Mouse (Mus musculus): ENCODE measurements around the gene C2cd4a. TPM values are rescaled to one million over a fixed set of nuclear protein-coding genes. Genes with fewer than 3 reads are reported as not detected.

C2cd4a gene
- polyA plus RNA-seq, 1 experiment from 2014 or later, result 0.56 TPM

DNA sequence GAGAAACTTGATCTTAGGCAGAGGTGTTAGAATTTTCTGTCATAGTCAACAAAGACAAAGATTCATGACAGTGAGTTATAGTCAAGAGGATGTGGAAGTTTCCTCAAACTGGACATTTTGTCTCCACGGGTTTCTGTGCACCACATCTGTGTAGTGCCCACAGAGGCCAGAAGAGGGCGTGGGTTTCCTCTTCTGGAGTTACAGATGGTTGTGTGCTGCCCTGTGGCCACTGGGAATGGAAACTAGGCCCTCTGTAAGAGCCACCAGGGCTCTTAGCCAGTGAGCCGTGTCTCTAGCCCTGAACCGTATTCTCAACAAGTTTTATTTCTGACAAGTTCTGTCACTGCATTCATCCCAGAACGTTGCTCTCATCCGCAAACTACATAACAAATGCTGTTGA, 21.6 kb downstream of the C2cd4a start:
- Histone ChIP-seq H3K4me2 (no peak overlapping the region), H3K27ac (ENCODE audit: low read depth, low read length) (no peak overlapping the region), H3K9me3 (replicated peaks; ENCODE audit: control insufficient read depth, low read length) (no peaks in the 10 kb centered on the region), H3K9ac (ENCODE audit: low read depth, low read length) (no peak overlapping the region), H3K27me3 (ENCODE audit: control insufficient read depth, insufficient read depth, low read length) (no peaks in the 10 kb centered on the region), H3K4me3 (ENCODE audit: low read depth, low read length) (no peak overlapping the region), H3K4me1 (ENCODE audit: control insufficient read depth, insufficient read depth, low read length) (peaks cover 26% of the 10 kb centered on the region), H3K36me3 (ENCODE audit: control insufficient read depth, insufficient read depth, low read length) (no peaks in the 10 kb centered on the region)
- no peak for ATAC-seq (replicated peaks; ENCODE audit: insufficient number of reproducible peaks, low FRiP score, low TSS enrichment)
- 65% methylated on average over 6 of the region's 6 CpGs for WGBS (ENCODE audit: insufficient replicate concordance)

DNA sequence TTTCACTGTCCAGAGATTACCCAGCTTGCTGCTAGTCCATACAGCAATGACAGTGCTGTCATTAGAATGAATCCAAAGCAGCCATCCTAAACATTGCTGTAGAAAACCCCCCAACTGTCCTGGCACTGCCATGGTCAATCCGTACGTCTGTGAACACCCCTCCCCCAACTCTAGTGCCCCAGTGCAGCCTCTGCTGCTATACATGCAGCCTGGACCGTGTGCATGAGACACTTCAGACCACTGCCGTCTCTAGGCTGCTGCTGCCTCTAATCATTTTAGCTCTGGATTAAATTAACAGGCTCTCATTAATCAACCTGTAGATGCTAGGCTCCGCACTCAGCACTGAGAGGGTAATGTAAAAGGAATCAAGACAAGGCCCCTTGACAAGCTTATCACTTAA, 25.1 kb downstream of the C2cd4a start:
- Histone ChIP-seq H3K27ac (ENCODE audit: low read depth, low read length) (peak overlapping the region; percentile 54; the same call in 1 of the 2 replicates), H3K4me1 (ENCODE audit: control insufficient read depth, insufficient read depth, low read length) (peaks cover 22% of the 10 kb centered on the region), H3K4me2 (peak overlapping the region; percentile 37), H3K36me3 (ENCODE audit: control insufficient read depth, insufficient read depth, low read length) (no peaks in the 10 kb centered on the region), H3K9ac (ENCODE audit: low read depth, low read length) (no peak overlapping the region), H3K27me3 (ENCODE audit: control insufficient read depth, insufficient read depth, low read length) (no peaks in the 10 kb centered on the region), H3K9me3 (replicated peaks; ENCODE audit: control insufficient read depth, low read length) (no peaks in the 10 kb centered on the region), H3K4me3 (ENCODE audit: low read depth, low read length) (no peak overlapping the region)
- ATAC-seq (replicated peaks; ENCODE audit: insufficient number of reproducible peaks, low FRiP score, low TSS enrichment), result no peak; the same call in 1 of the 2 replicates
- WGBS (ENCODE audit: insufficient replicate concordance), result 21% methylated on average over 5 of the region's 5 CpGs

DNA sequence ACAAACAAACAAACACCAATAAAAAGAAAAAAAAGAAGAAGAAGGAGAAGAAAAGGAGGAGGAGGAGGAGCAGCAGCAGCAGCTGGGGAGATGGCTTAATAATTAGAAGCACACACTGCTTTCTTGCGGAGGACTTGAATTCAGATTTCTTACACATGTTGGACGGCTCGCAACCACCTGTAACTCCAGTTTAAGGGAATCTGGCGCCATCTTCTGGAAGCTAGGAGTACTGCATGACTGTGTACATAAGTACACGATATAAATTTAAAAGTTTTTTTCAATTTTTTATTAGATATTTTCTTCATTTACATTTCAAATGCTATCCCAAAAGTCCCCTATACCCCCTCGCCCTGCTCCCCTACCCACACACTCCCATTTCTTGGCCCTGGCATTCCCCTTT, 29.9 kb downstream of the C2cd4a start:
- Histone ChIP-seq H3K4me2 (no peak overlapping the region), H3K27ac (ENCODE audit: low read depth, low read length) (no peak overlapping the region), H3K27me3 (ENCODE audit: control insufficient read depth, insufficient read depth, low read length) (no peaks in the 10 kb centered on the region), H3K36me3 (ENCODE audit: control insufficient read depth, insufficient read depth, low read length) (no peaks in the 10 kb centered on the region), H3K4me1 (ENCODE audit: control insufficient read depth, insufficient read depth, low read length) (peaks cover 30% of the 10 kb centered on the region), H3K9me3 (replicated peaks; ENCODE audit: control insufficient read depth, low read length) (no peaks in the 10 kb centered on the region), H3K4me3 (ENCODE audit: low read depth, low read length) (no peak overlapping the region), H3K9ac (ENCODE audit: low read depth, low read length) (no peak overlapping the region)
- no peak for ATAC-seq (replicated peaks; ENCODE audit: insufficient number of reproducible peaks, low FRiP score, low TSS enrichment)
- WGBS (ENCODE audit: insufficient replicate concordance), result 40% methylated on average over 6 of the region's 6 CpGs

DNA sequence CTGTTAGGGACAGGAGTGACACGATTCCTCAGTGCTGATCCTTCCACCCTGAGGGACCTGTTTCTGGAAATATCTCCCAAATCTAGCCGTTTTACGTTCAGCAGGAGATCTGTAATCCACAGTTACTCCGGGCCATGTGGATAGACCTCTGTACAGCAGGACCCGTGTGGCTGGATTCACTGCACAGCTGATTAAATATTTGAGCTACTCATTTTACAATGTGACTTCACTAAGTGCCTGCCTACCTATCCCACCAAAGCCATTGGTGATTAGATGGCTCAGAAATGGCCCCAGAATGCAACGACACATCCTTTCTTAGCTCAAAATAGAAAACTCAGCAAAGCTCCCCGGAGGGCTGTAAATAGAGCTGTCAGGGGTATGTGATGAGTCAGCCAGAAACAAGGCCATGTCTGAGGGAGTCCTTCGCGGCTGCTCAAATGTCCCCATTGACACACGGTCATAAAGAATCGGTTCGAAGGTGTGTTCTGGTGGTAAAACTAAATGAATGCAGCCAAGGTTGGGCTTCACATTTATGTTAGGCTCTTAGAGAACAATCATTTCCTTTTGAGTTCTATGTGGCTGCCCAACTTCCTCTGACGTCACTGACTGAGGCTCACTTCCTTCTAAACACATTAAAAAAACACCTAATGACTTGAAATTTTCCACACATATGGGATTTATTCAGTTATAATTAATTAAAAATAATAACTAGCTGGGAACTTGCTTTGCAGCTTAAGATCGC, 32.9 kb downstream of the C2cd4a start:
- Histone ChIP-seq H3K9ac (ENCODE audit: low read depth, low read length) (no peak overlapping the region), H3K4me1 (ENCODE audit: control insufficient read depth, insufficient read depth, low read length) (peaks cover 26% of the 10 kb centered on the region), H3K9me3 (replicated peaks; ENCODE audit: control insufficient read depth, low read length) (no peaks in the 10 kb centered on the region), H3K27me3 (ENCODE audit: control insufficient read depth, insufficient read depth, low read length) (no peaks in the 10 kb centered on the region), H3K27ac (ENCODE audit: low read depth, low read length) (peak overlapping the region; percentile 65), H3K36me3 (ENCODE audit: control insufficient read depth, insufficient read depth, low read length) (no peaks in the 10 kb centered on the region), H3K4me2 (no peak overlapping the region), H3K4me3 (ENCODE audit: low read depth, low read length) (no peak overlapping the region)
- WGBS (ENCODE audit: insufficient replicate concordance), result 46% methylated on average over 14 of the region's 14 CpGs
- no peak for ATAC-seq (replicated peaks; ENCODE audit: insufficient number of reproducible peaks, low FRiP score, low TSS enrichment)

DNA sequence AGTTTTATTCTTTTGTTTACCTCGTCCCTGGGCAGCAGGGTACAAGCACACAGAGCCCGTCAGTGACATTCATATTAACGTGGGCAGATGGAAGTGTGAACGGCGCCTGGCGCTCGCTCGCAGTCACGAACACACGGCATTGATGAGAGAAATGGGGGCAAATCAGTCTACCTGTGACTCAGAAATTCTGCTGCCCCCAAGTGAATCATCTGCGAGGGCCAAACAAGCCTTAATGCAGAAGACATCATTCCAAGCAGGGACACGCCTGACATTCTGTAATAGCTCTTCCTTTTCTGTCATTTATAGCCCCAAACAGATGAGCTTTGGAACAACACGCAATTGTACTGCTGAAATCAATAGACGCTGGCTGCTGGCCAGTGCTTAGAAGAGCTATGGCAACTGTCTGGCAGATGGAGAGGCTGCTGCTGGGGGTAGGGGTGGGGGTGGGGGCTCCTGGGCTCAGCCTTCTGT, 36.9 kb downstream of the C2cd4a start:
- WGBS (ENCODE audit: insufficient replicate concordance), result 76% methylated on average over 14 of the region's 14 CpGs
- no peak overlapping the region for H3K27ac ChIP-seq (ENCODE audit: low read depth, low read length)
- no peak overlapping the region for H3K4me3 ChIP-seq (ENCODE audit: low read depth, low read length)
- H3K27me3 ChIP-seq (ENCODE audit: control insufficient read depth, insufficient read depth, low read length), result no peaks in the 10 kb centered on the region
- H3K36me3 ChIP-seq (ENCODE audit: control insufficient read depth, insufficient read depth, low read length), result no peaks in the 10 kb centered on the region
- H3K9ac ChIP-seq (ENCODE audit: low read depth, low read length), result no peak overlapping the region
- no peak overlapping the region for H3K4me2 ChIP-seq
- peaks cover 21% of the 10 kb centered on the region for H3K4me1 ChIP-seq (ENCODE audit: control insufficient read depth, insufficient read depth, low read length)
- no peak for ATAC-seq (replicated peaks; ENCODE audit: insufficient number of reproducible peaks, low FRiP score, low TSS enrichment)
- H3K9me3 ChIP-seq (replicated peaks; ENCODE audit: control insufficient read depth, low read length), result no peaks in the 10 kb centered on the region

DNA sequence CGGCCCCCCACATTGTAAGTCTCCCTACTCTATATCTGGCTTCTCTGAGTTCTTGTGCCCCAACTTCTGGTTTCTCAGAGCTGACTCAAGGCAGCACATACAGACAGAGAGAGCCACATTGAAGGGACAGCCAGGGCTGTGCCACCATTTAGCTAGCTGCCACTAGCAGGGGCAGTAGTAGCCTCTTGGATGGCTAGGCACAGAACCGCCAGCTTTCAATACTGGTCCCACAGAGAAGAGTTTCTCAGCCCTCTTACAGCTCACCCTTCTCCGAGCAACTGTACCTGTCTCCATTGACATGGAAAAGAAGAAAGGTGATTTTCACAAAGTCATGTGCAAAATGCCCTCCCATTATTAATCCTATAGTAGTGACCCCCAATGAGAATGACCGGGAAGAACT, 37.5 kb downstream of the C2cd4a start:
- 84% methylated on average over 4 of the region's 4 CpGs for WGBS (ENCODE audit: insufficient replicate concordance)
- no peak overlapping the region for H3K27ac ChIP-seq (ENCODE audit: low read depth, low read length)
- H3K4me1 ChIP-seq (ENCODE audit: control insufficient read depth, insufficient read depth, low read length), result peaks cover 19% of the 10 kb centered on the region
- H3K4me2 ChIP-seq, result no peak overlapping the region
- no peak for ATAC-seq (replicated peaks; ENCODE audit: insufficient number of reproducible peaks, low FRiP score, low TSS enrichment)
- no peak overlapping the region for H3K9ac ChIP-seq (ENCODE audit: low read depth, low read length)
- H3K36me3 ChIP-seq (ENCODE audit: control insufficient read depth, insufficient read depth, low read length), result no peaks in the 10 kb centered on the region
- H3K27me3 ChIP-seq (ENCODE audit: control insufficient read depth, insufficient read depth, low read length), result no peaks in the 10 kb centered on the region
- H3K4me3 ChIP-seq (ENCODE audit: low read depth, low read length), result no peak overlapping the region
- H3K9me3 ChIP-seq (replicated peaks; ENCODE audit: control insufficient read depth, low read length), result no peaks in the 10 kb centered on the region

DNA sequence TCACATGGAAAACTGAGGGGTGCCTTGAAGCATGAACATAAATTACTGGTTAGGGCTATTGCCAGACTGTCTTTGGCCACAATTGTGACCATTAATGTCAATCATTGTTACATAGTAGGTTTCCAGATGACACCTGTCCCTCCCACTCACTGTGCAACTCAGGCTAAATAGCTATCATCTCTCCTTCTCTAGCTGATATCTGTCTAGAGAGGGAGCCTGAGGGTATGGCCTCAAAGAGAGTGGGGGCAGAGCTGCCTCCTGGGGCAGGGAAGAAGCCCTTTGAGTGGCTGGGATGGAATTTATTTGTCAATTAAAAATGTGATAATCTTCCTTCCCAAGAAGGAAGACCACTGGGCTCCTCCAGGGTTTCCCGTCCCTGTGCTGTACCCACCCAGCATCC, 37.9 kb downstream of the C2cd4a start:
- Histone ChIP-seq H3K9ac (ENCODE audit: low read depth, low read length) (no peak overlapping the region), H3K27me3 (ENCODE audit: control insufficient read depth, insufficient read depth, low read length) (no peaks in the 10 kb centered on the region), H3K27ac (ENCODE audit: low read depth, low read length) (no peak overlapping the region), H3K9me3 (replicated peaks; ENCODE audit: control insufficient read depth, low read length) (no peaks in the 10 kb centered on the region), H3K36me3 (ENCODE audit: control insufficient read depth, insufficient read depth, low read length) (no peaks in the 10 kb centered on the region), H3K4me3 (ENCODE audit: low read depth, low read length) (no peak overlapping the region), H3K4me2 (no peak overlapping the region), H3K4me1 (ENCODE audit: control insufficient read depth, insufficient read depth, low read length) (peaks cover 14% of the 10 kb centered on the region)
- WGBS (ENCODE audit: insufficient replicate concordance), result 71% methylated on average over 1 of the region's 1 CpGs
- ATAC-seq (replicated peaks; ENCODE audit: insufficient number of reproducible peaks, low FRiP score, low TSS enrichment), result no peak

DNA sequence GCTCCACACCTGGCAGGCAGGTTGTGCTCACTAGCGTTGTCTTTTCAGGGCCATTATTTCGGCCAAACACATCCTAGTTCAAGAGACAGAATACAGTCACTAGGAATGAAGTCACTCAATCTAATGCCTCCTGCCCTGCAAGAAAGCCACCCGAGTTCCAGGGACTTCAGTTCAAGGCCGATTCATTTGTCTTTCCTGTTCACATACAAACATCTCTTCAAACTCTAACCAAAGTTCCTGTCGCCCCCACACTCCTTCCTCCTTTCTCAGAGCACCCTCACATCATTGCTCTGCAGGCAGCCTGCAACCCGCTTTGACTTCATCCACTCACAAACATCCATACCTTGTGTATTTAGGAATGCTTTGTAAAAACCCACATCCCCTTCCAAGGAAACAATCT, 38.6 kb downstream of the C2cd4a start:
- Histone ChIP-seq H3K9me3 (replicated peaks; ENCODE audit: control insufficient read depth, low read length) (no peaks in the 10 kb centered on the region), H3K27me3 (ENCODE audit: control insufficient read depth, insufficient read depth, low read length) (no peaks in the 10 kb centered on the region), H3K36me3 (ENCODE audit: control insufficient read depth, insufficient read depth, low read length) (no peaks in the 10 kb centered on the region), H3K4me2 (no peak overlapping the region), H3K4me3 (ENCODE audit: low read depth, low read length) (no peak overlapping the region), H3K9ac (ENCODE audit: low read depth, low read length) (no peak overlapping the region), H3K4me1 (ENCODE audit: control insufficient read depth, insufficient read depth, low read length) (peaks cover 8% of the 10 kb centered on the region; the same call in 1 of the 2 replicates), H3K27ac (ENCODE audit: low read depth, low read length) (no peak overlapping the region)
- 73% methylated on average over 6 of the region's 6 CpGs for WGBS (ENCODE audit: insufficient replicate concordance)
- no peak for ATAC-seq (replicated peaks; ENCODE audit: insufficient number of reproducible peaks, low FRiP score, low TSS enrichment)

DNA sequence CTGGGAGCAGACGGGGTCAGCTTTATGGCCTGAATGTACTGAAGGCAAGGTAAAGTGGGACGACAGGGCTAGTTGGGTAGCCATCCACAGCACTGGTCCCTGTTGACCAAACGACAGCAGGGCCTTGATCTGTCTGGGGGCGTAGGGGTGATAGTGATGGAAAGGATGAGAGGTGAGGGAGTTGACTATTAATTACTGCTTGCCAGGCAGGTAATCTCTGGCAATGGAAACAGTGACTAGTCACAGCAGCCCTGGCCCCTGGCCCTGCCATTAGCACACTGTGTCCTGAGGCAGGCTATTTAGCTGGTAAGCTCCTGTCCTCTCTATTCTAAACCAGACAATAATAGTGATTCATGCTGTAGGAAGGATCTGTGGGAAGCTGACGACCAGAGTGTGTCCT, 39.7 kb downstream of the C2cd4a start:
- no peak for ATAC-seq (replicated peaks; ENCODE audit: insufficient number of reproducible peaks, low FRiP score, low TSS enrichment)
- no peaks in the 10 kb centered on the region for H3K36me3 ChIP-seq (ENCODE audit: control insufficient read depth, insufficient read depth, low read length)
- no peaks in the 10 kb centered on the region for H3K27me3 ChIP-seq (ENCODE audit: control insufficient read depth, insufficient read depth, low read length)
- WGBS (ENCODE audit: insufficient replicate concordance), result 65% methylated on average over 5 of the region's 5 CpGs
- no peak overlapping the region for H3K4me2 ChIP-seq
- no peaks in the 10 kb centered on the region for H3K9me3 ChIP-seq (replicated peaks; ENCODE audit: control insufficient read depth, low read length)
- peaks cover 8% of the 10 kb centered on the region; the same call in 1 of the 2 replicates for H3K4me1 ChIP-seq (ENCODE audit: control insufficient read depth, insufficient read depth, low read length)
- H3K9ac ChIP-seq (ENCODE audit: low read depth, low read length), result no peak overlapping the region
- no peak overlapping the region for H3K27ac ChIP-seq (ENCODE audit: low read depth, low read length)
- H3K4me3 ChIP-seq (ENCODE audit: low read depth, low read length), result no peak overlapping the region
